Mouse (Mus musculus): ENCODE measurements at regions not wholly inside any gene's neighbourhood (a gene's known extent, or its start where the extent isn't known, plus 50 kb on each side); places are given as distances from the start of the nearest gene placed in this dataset.
"Not testable (repeated sequence)": the region's sequence is repeated elsewhere in the genome, so short reads cannot be mapped to it uniquely, and the experiment has no call there.

DNA sequence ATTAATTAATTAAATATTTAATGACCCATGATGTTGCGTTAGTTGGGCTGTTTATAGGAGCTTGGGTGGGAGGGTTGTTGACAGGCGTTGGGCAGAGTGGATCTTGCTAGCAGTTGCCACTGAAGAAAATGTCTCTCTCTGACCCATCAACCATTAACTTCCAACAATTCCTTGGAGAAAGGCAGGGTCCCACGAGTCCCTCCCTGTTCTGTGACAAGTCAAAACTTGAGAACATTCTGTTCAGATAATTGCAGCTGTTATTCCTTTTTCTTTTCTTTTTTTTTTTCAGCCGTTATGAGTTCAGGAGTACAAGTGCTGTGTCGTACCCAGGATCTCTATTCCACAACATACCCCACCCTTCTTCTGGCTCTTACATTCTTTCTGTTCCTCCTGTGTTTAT lies 59.8 kb upstream of the Tnfrsf21 start:
- ATAC-seq (ENCODE audit: extremely low read depth, insufficient number of reproducible peaks, low FRiP score, poor library complexity, severe bottlenecking), result no peak

DNA sequence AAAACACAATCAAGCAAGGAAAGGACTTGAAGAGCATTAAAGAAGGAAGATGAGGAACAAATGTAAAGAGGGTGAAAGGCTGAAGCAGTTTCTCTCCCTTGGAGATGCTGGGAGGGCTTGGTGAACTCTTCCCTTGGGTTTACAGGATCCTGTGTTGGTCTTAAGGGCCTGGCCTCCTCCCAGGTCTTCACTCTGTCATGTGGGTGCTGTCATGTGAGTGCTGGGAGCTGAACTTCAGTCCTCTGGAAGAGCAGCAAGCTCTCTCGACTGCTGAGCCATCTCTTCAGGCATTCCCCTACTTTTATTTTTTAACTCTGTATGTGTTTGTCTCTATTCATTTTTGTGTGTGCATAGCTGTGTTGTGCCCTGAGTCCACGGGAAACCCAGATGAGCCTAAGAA lies 61.6 kb upstream of the Tnfrsf21 start:
- no peak for ATAC-seq (ENCODE audit: extremely low read depth, insufficient number of reproducible peaks, low FRiP score, poor library complexity, severe bottlenecking)

DNA sequence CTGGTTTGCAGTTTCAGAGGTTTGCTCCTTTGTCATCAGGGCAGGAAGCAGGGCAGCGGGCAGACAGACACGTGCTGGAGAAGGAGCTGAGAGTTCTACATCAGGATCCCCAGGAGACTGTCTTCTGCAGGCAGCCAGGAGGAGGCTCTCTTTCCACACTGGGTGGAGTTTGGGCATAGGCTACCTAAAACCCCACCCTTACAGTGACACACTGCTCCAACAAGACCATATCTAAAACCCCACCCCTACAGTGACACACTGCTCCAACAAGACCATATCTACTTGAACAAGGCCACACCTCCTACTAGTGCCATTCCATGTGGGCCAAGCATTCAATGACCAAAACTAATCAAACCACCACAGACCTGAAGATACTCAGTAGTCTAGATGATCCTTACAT lies 68.0 kb upstream of the Cd2ap start:
- ATAC-seq (ENCODE audit: extremely low read depth, insufficient number of reproducible peaks, low FRiP score, poor library complexity, severe bottlenecking), result no peak

DNA sequence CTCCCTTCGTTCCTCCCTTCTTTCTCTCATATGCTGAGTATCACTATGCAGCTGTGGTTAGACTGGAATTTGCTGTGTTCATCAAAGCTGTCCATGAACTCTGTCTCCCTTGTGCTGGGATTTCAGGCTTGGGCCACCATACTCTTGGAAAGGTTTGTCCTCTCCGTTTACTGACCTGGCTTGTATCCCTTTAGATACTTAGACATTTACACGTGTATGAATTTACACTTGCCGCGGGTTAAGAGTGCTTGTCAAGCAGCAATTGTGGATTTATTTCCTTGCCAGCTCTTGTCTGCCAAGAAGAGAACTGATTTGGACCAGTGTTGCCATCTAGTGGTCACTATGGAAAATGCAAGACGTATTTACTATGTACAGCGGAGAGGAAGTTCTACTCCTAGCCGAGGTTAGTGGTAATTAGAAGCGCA lies 66.8 kb upstream of the Cd2ap start:
- peak; percentile 94 for ATAC-seq (ENCODE audit: extremely low read depth, insufficient number of reproducible peaks, low FRiP score, poor library complexity, severe bottlenecking)

DNA sequence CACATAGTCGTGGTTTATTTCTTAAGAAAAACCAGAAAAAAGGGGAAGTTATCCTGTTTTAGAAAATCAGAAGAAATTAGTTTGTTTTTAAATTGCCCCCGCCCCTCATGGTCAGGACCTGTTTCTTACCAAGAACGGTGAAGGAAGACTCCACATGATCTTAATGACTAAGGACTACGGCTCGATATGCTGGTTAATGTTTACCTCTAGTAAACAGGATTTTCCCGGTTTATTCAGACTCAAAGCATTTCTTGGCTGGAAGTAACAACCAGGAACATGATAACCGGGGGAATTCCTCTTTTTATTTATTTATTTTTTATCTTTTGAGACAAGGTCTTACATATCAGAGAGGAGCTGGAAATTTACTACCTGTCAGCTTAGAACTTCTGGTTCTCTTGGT lies 63.0 kb upstream of the Cd2ap start:
- no peak for ATAC-seq (ENCODE audit: extremely low read depth, insufficient number of reproducible peaks, low FRiP score, poor library complexity, severe bottlenecking)

DNA sequence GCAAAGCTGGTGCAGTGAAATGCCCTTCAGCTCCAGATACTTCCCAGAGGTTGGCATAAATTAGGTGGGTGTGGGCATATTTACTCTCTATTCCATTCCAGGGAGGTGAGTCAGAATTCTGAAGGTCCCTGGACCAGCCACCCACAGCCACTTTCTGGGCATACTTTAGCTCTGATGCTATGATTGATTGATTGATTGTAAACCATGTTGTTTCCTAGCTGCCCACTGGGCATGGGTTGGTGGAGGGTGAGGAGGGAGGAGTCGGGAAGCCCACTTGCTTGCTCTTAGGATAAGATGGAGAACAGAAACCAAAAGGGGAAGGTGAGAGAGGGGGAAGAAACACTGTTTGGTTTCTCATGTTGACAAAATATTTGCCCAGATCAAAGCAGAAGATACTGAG lies 62.1 kb upstream of the Cd2ap start:
- ATAC-seq (ENCODE audit: extremely low read depth, insufficient number of reproducible peaks, low FRiP score, poor library complexity, severe bottlenecking), result no peak

DNA sequence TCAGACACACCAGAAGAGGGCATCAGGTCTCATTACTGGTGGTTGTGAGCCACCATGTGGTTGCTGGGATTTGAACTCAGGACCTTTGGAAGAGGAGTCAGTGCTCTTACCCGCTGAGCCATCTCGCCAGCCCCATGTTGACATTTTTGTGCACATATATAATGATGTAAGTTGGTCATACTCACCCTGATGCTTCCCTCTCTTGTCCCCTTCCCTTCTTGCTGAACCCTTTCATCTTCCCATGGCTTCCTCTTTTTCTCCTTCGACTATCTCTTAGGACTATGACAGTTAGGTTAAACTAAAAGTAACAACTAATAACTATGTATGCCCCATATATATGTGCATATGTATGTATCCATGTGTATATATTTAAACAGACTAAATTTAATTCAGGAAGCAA lies 61.0 kb upstream of the Cd2ap start:
- not testable (repeated sequence) for ATAC-seq (ENCODE audit: extremely low read depth, insufficient number of reproducible peaks, low FRiP score, poor library complexity, severe bottlenecking)

DNA sequence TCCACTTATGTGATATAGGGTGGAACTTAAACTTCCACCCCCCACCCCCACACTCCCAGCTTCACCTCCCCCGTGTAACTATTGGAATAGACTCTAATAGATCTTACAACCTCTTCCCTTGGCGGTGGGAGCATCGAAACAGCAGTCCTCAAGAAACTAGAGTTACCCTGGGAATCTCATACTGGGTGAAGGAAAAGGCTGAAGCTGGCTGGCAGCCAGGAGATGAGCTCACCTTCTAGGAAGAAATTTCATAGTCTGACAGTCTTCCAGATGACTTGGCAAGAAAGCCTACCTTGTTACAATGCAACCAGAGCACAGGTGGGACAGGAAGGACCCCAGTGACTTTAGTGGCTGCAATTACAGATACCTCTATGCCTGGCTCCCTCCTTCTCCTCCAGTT lies 57.6 kb upstream of the Cd2ap start:
- ATAC-seq (ENCODE audit: extremely low read depth, insufficient number of reproducible peaks, low FRiP score, poor library complexity, severe bottlenecking), result no peak

DNA sequence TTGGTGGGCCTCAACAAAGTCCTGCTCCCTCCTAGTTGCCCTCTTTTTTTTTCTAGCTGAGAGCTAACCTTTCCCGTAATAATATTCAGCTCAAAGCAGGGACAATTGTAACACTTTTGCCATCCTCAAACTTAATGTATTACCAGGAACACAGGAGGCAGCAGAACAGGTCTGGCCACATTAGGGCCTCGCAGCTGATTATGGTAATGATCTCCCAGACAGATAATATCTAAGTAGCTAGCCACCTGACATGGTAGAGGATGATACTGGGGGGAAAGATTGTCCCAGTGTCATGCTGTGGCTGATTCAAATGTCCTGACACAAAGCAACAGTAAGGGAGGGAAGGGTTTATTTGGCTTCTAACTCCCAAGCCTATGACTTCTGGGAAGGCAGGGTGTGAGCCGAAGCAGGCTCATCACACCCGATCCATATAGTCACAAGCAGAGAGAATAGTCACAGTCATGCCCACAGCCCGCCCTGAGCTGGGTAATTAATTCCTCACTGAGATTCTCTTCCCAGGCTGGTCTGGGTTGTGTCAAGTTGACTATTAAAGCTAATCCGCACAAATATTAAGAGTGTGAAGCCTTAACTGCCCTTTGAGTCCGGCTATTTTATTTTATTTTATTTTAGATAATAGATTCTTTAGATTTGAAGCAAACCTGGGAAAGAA lies 57.0 kb upstream of the Cd2ap start:
- ATAC-seq (ENCODE audit: extremely low read depth, insufficient number of reproducible peaks, low FRiP score, poor library complexity, severe bottlenecking), result no peak

DNA sequence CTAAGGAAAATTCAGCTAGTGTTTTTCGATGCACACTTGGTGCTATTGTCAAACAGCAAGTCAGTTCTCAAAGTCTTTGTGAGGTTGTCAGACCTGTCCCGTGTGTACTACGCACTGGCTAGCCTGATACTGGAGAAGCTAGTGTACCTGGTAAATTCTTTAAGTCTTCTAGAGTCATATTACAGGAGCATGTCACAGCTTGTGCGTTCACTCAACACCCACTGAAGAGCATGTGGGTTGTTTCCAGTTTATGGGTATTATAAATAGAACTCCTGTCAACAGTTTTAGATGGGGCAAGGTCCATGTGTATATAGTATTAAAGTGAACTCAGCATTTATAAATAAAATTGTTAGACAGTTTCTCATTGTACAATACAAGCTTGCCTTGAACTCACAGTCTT lies 50.9 kb upstream of the Cd2ap start:
- no peak for ATAC-seq (ENCODE audit: extremely low read depth, insufficient number of reproducible peaks, low FRiP score, poor library complexity, severe bottlenecking)

All from neutrophil, adult 5-6 weeks (primary cell).